Mouse (Mus musculus) forebrain, embryonic 12.5 days (tissue): Measurements from ENCODE around the gene Sox11. TPM values are rescaled to one million over a fixed set of nuclear protein-coding genes. Genes with fewer than 3 reads are reported as not detected.

Experiments used
- ATAC-seq: fragments of 200-750 bp; cut with Nextera tagmentation; 2 replicates; pipeline ENCODE4 v1.8.0; 2017; ENCODE audit warnings: moderate TSS enrichment; ENCODE audit not compliant: low FRiP score
- H3K27ac ChIP-seq: fragments of 300-500 bp; sonication (generic); 2 replicates; pipeline ENCODE4 v1.5.1; 2016; ENCODE audit warnings: mild to moderate bottlenecking
- H3K27me3 ChIP-seq: fragments of 300-500 bp; sonication (generic); 2 replicates; pipeline ENCODE4 v1.6.1; 2016; ENCODE audit warnings: mild to moderate bottlenecking
- H3K36me3 ChIP-seq: fragments of 300-500 bp; sonication (generic); replicated peaks from 2 replicates; pipeline ENCODE4 v1.6.1; 2016; ENCODE audit warnings: mild to moderate bottlenecking
- H3K4me1 ChIP-seq: fragments of 300-500 bp; sonication (generic); 2 replicates; pipeline ENCODE4 v1.6.1; 2016
- H3K4me2 ChIP-seq: fragments of 300-500 bp; sonication (generic); 2 replicates; pipeline ENCODE4 v1.6.1; 2016; ENCODE audit warnings: mild to moderate bottlenecking, moderate library complexity
- H3K4me3 ChIP-seq: fragments of 300-500 bp; sonication (generic); replicated peaks from 2 replicates; pipeline ENCODE4 v1.5.1; 2016; ENCODE audit warnings: mild to moderate bottlenecking
- H3K9ac ChIP-seq: fragments of 300-500 bp; sonication (generic); 2 replicates; pipeline ENCODE4 v1.6.1; 2016; ENCODE audit warnings: mild to moderate bottlenecking
- H3K9me3 ChIP-seq: fragments of 300-500 bp; sonication (generic); 2 replicates; pipeline ENCODE4 v1.6.1; 2016
- WGBS: fragments of 180-500 bp; shearing (Covaris S2); methylation state at CpG from one replicate; pipeline ENCODE4 v1.1.7; 2016; 5-methylcytosine and 5-hydroxymethylcytosine counted together
- polyA plus RNA-seq: library from polyadenylated mRNA; unstranded; fragments of >200 nt; fragmentation: Nextera tagmentation; extraction: Ambion mirVana; gene quantifications from 2 replicates; pipeline ENCODE4 v1.2.1, GENCODE M21; 2016

Gene Sox11
- polyA plus RNA-seq, 1 experiment from 2014 or later, result 701 TPM

- Histone ChIP-seq H3K9me3 (no peaks in the 10 kb centered on the region), H3K4me2 (no peak overlapping the region), H3K27me3 (no peaks in the 10 kb centered on the region), H3K4me3 (no peak overlapping the region), H3K36me3 (no peaks in the 10 kb centered on the region), H3K9ac (no peak overlapping the region), H3K4me1 (no peaks in the 10 kb centered on the region; the same call in 1 of the 2 replicates), H3K27ac (no peak overlapping the region)
- 52% methylated on average over 1 of the region's 1 CpGs for WGBS
- ATAC-seq, result no peak
These were observed 19.0 kb downstream of the Sox11 start for GRCm38 (mm10) chr12:27323423-27323822.

DNA sequence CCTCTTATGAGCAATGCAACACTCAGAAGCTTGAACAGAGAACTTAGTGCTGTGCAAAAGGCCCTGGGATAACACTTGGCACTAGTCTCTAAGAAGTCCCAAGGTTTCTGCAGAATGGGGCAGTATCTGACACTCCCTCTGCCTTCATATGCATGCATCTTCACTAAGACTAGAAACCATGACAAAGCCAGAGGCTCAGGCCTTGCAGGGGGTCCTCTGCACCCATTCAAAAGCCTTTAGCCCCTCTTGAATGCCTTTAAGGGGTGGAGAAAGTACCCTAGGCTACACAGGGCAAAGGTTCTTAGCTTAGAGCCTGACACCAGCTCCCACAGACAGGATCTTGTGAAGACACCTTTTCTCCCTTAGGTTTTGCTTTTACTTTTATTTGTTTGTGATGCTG is 21.7 kb downstream of the Sox11 start:
- Histone ChIP-seq H3K4me3 (no peak overlapping the region), H3K4me1 (no peaks in the 10 kb centered on the region; the same call in 1 of the 2 replicates), H3K27ac (no peak overlapping the region), H3K9me3 (no peaks in the 10 kb centered on the region), H3K4me2 (no peak overlapping the region), H3K36me3 (no peaks in the 10 kb centered on the region), H3K9ac (no peak overlapping the region), H3K27me3 (no peaks in the 10 kb centered on the region)
- no peak for ATAC-seq

- no peak overlapping the region for H3K9ac ChIP-seq
- no peak overlapping the region for H3K4me3 ChIP-seq
- peaks cover 18% of the 10 kb centered on the region for H3K4me1 ChIP-seq
- no peak for ATAC-seq
- H3K4me2 ChIP-seq, result no peak overlapping the region
- no peaks in the 10 kb centered on the region for H3K9me3 ChIP-seq
- no peaks in the 10 kb centered on the region for H3K36me3 ChIP-seq
- H3K27ac ChIP-seq, result no peak overlapping the region
- no peaks in the 10 kb centered on the region for H3K27me3 ChIP-seq
- 88% methylated on average over 8 of the region's 8 CpGs for WGBS
These were observed 29.4 kb downstream of the Sox11 start for GRCm38 (mm10) chr12:27312985-27313384.

DNA sequence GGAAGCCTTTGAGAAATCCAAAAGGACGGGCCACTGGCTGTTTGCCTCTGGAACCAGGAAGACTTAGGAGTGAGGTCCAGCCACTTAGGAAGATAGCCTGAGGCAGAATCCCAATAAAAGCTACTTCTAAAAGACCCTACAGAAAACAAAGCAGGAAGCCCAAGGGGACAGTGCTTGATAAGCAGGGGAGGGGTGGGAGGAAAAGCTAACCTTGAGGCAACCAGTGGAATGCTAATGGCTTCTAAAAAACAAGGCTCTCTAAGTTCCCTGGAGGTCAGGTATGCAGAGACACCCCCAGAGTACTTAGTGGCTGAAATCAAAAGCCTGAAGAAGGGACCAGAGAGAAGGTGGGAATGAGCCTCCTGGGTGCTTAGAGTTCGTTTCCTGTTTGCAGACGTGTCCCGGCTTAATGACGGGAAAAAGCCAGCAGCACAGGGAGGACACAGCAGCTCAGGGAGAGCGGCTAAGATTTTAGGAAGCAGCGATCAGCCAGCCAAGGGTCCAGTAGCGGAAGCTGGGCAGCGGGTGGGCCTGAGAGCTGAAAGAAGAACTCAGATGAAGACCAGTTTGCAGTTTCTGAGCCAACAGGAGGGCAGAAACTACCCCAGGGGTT is 30.4 kb downstream of the Sox11 start:
- no peak overlapping the region for H3K27ac ChIP-seq

DNA sequence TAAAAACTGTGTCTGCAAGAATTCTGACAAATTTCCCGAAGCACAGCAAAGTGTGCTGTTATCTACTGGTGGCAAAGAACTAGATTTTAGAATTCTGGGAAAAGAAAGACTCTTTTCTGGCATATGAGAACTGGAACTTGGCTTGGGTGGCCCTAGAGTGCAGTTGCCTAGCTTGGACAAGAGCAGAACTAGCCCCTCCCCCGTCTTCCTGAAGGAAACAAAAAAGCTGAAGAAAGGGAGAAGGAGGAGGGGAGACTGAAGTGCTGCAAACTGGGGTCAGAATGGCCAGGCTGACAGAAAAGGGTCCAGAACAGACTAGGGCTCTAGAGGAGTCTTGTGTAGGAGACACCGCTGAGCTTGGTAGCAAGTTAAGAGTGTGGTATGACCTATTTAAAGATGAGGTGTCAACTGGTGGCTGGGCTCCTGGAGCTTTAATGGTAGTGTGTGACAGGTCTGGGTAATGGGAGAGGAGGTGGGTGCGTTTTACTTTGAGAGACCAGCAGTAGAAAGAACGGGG is 31.0 kb downstream of the Sox11 start:
- H3K36me3 ChIP-seq, result no peaks in the 10 kb centered on the region
- WGBS, result 31% methylated on average over 5 of the region's 5 CpGs
- no peak overlapping the region for H3K4me2 ChIP-seq
- H3K4me3 ChIP-seq, result no peak overlapping the region
- H3K9ac ChIP-seq, result no peak overlapping the region
- peaks cover 18% of the 10 kb centered on the region for H3K4me1 ChIP-seq
- no peaks in the 10 kb centered on the region for H3K9me3 ChIP-seq
- H3K27me3 ChIP-seq, result no peaks in the 10 kb centered on the region
- H3K27ac ChIP-seq, result no peak overlapping the region
- ATAC-seq, result no peak

More for the DNA sequence above, 30.4 kb downstream of the Sox11 start:
- no peaks in the 10 kb centered on the region for H3K9me3 ChIP-seq
- WGBS, result 21% methylated on average over 9 of the region's 9 CpGs
- no peaks in the 10 kb centered on the region for H3K27me3 ChIP-seq
- no peak overlapping the region for H3K9ac ChIP-seq
- H3K4me1 ChIP-seq, result peaks cover 18% of the 10 kb centered on the region
- peak overlapping the region; percentile 19; the same call in 1 of the 2 replicates for H3K4me2 ChIP-seq
- no peaks in the 10 kb centered on the region for H3K36me3 ChIP-seq
- ATAC-seq, result no peak
- H3K4me3 ChIP-seq, result no peak overlapping the region

GRCm38 (mm10) chr12:27310703-27311102 is 31.7 kb downstream of the Sox11 start:
- 84% methylated on average over 13 of the region's 13 CpGs for WGBS
- H3K4me1 ChIP-seq, result peaks cover 18% of the 10 kb centered on the region

GRCm38 (mm10) chr12:27309969-27310368 is 32.4 kb downstream of the Sox11 start:
- Histone ChIP-seq H3K27me3 (no peaks in the 10 kb centered on the region), H3K4me3 (no peak overlapping the region), H3K36me3 (no peaks in the 10 kb centered on the region), H3K4me2 (no peak overlapping the region), H3K4me1 (peaks cover 18% of the 10 kb centered on the region), H3K9ac (no peak overlapping the region), H3K27ac (no peak overlapping the region), H3K9me3 (no peaks in the 10 kb centered on the region)
- no peak for ATAC-seq
- WGBS, result 89% methylated on average over 6 of the region's 6 CpGs

More at GRCm38 (mm10) chr12:27310703-27311102, 31.7 kb downstream of the Sox11 start:
- Histone ChIP-seq H3K27me3 (no peaks in the 10 kb centered on the region), H3K4me2 (no peak overlapping the region), H3K27ac (no peak overlapping the region), H3K4me3 (no peak overlapping the region), H3K9ac (no peak overlapping the region), H3K36me3 (no peaks in the 10 kb centered on the region), H3K9me3 (no peaks in the 10 kb centered on the region)
- no peak for ATAC-seq

DNA sequence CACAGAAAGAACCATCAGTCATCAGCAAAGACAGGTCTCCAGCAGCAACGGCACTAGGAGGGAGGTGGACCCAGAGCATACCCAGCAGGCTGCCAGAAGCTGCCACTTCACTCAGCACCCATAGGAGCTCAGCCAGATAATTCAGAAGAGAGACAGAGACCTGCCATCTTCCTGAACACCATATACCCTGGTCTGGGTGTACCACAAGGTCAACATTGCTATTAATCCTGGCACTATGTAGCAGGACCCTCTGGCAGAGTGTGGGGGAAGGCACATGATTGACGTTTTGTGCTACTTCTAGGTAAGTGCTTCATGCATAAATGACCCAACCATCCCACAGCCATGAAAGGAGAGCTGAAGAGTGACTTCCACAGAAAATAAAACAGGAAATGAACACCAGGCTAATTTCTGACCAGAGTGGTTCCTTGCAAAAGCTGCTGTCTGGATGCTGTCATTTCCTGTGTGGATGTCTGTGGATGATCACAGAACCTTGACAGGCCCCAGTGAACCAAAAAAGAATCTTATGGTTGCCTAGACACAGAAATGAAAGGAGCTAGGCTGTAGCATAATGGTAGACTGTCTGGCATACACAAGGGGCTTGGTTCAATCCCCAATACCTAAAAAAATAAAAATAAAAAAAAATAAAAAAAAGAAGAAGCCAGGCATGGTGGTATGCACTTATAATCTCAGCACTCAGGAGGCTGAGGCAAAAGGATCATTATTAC is 37.5 kb downstream of the Sox11 start:
- WGBS, result 69% methylated on average over 2 of the region's 2 CpGs
- no peak overlapping the region for H3K4me2 ChIP-seq
- no peak overlapping the region for H3K9ac ChIP-seq
- ATAC-seq, result no peak
- H3K27ac ChIP-seq, result no peak overlapping the region
- H3K36me3 ChIP-seq, result no peaks in the 10 kb centered on the region
- H3K4me3 ChIP-seq, result no peak overlapping the region
- no peaks in the 10 kb centered on the region for H3K27me3 ChIP-seq
- H3K9me3 ChIP-seq, result no peaks in the 10 kb centered on the region
- H3K4me1 ChIP-seq, result peaks cover 5% of the 10 kb centered on the region; the same call in 1 of the 2 replicates

DNA sequence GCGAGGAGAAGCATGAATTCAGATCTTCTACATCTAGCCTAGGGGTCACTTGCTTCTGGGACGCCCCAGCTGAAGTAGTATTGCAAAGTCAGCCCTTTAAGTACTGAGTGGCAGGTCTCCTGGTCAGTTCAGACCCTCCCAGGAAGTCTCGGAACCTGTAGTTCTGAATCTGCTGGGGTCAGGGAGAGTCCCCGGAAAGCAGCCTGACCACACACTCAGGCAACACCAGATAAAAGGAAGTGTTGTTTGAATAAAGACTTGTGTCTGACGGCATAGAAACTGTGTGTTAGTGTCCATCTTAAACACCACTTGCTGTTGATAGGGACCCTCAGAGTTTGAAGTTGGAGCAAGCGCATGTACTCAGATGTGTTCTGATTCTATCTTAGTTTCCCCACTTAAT is 39.2 kb downstream of the Sox11 start:
- H3K4me1 ChIP-seq, result peaks cover 5% of the 10 kb centered on the region; the same call in 1 of the 2 replicates
- H3K9ac ChIP-seq, result no peak overlapping the region
- H3K27ac ChIP-seq, result no peak overlapping the region
- H3K4me3 ChIP-seq, result no peak overlapping the region
- no peaks in the 10 kb centered on the region for H3K36me3 ChIP-seq
- H3K27me3 ChIP-seq, result no peaks in the 10 kb centered on the region
- no peaks in the 10 kb centered on the region for H3K9me3 ChIP-seq
- 81% methylated on average over 6 of the region's 6 CpGs for WGBS
- ATAC-seq, result no peak
- H3K4me2 ChIP-seq, result no peak overlapping the region

- Histone ChIP-seq H3K4me3 (no peak overlapping the region), H3K27ac (no peak overlapping the region), H3K9me3 (no peaks in the 10 kb centered on the region), H3K9ac (no peak overlapping the region), H3K36me3 (no peaks in the 10 kb centered on the region), H3K27me3 (no peaks in the 10 kb centered on the region), H3K4me1 (peaks cover 6% of the 10 kb centered on the region), H3K4me2 (no peak overlapping the region)
- ATAC-seq, result no peak
- 76% methylated on average over 3 of the region's 3 CpGs for WGBS
These were observed 43.7 kb downstream of the Sox11 start for GRCm38 (mm10) chr12:27298721-27299120.

DNA sequence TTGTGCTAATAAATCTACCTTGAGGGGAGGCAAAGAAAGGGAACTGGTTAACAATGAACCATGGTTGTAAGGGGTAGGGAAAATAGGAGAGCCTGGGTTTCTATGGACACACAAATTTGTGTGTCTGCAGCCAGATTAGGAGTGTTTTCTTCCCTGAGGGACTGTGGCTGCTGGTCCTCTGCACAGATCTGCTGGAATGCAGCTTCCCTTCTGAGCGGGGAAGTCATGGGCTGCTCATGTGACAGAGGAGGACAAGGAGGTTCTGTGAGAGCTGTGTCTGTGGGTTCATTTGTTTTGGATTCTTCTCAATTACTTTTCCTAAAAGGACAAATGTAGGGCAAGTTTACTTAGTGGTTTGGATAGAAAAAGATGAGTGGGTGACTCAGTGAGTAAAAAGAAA is 48.2 kb downstream of the Sox11 start:
- Histone ChIP-seq H3K4me2 (no peak overlapping the region), H3K4me1 (peaks cover 13% of the 10 kb centered on the region), H3K36me3 (no peaks in the 10 kb centered on the region), H3K9ac (no peak overlapping the region), H3K9me3 (no peaks in the 10 kb centered on the region), H3K27ac (no peak overlapping the region), H3K4me3 (no peak overlapping the region), H3K27me3 (no peaks in the 10 kb centered on the region)
- 0 out of 2 replicates have a peak, but pooled peaks have one; percentile 14 for ATAC-seq
- 52% methylated on average over 1 of the region's 1 CpGs for WGBS

DNA sequence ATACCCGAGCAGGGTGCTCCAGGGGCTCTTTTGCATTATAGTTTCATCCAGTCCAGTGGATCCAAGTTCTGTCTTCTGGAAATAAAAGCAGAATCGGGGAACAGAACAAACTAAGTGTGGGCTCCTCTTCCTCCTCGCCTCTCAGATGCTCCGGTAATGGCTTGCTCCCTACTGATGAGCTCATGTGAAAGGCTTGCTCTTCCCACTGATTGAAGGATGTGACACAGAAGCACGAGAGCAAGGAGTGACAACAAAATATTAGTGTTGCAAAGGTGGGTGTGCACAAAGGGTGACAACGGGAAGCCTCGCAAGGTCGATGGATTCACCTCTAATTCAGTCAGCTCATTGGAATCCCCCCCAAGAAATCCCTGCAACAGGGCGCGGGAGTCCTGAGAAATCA is 48.6 kb downstream of the Sox11 start:
- ATAC-seq, result peak; percentile 64; the same call in 1 of the 2 replicates
- Histone ChIP-seq H3K4me1 (peaks cover 13% of the 10 kb centered on the region), H3K27me3 (no peaks in the 10 kb centered on the region), H3K36me3 (no peaks in the 10 kb centered on the region), H3K9me3 (no peaks in the 10 kb centered on the region), H3K9ac (no peak overlapping the region), H3K4me2 (no peak overlapping the region), H3K27ac (0 out of 2 replicates have a peak overlapping the region, but pooled peaks have one; percentile 13), H3K4me3 (no peak overlapping the region)
- 65% methylated on average over 10 of the region's 10 CpGs for WGBS
